Mouse (Mus musculus) lung, embryonic 16.5 days (tissue): ENCODE results near the gene Rsf1. TPM values are rescaled to one million over a fixed set of nuclear protein-coding genes. Genes with fewer than 3 reads are reported as not detected.

ENCODE experiments used
- ATAC-seq: fragments of 200-750 bp; cut with Nextera tagmentation; 2 replicates; pipeline ENCODE4 v1.8.0; 2017; ENCODE audit warnings: low read depth, mild to moderate bottlenecking, moderate library complexity
- H3K27ac ChIP-seq: fragments of 300-500 bp; sonication (generic); 2 replicates; pipeline ENCODE4 v1.5.1; 2014; ENCODE audit warnings: mild to moderate bottlenecking, control low read depth, low read length
- H3K27me3 ChIP-seq: fragments of 300-500 bp; sonication (generic); 2 replicates; pipeline ENCODE4 v1.6.1; 2014; ENCODE audit warnings: low read depth, low read length, mixed read lengths; ENCODE audit not compliant: control insufficient read depth, insufficient read depth
- H3K36me3 ChIP-seq: fragments of 300-500 bp; sonication (generic); 2 replicates; pipeline ENCODE4 v1.6.1; 2014; ENCODE audit warnings: low read length; ENCODE audit not compliant: control insufficient read depth, insufficient read depth
- H3K4me1 ChIP-seq: fragments of 300-500 bp; sonication (generic); replicated peaks from 2 replicates; pipeline ENCODE4 v1.6.1; 2014; ENCODE audit warnings: low read length, mixed read lengths; ENCODE audit not compliant: control insufficient read depth, insufficient read depth
- H3K4me2 ChIP-seq: fragments of 300-500 bp; sonication (generic); 2 replicates; pipeline ENCODE4 v1.6.1; 2014; ENCODE audit warnings: low read depth, low read length, control low read depth
- H3K4me3 ChIP-seq: fragments of 300-500 bp; sonication (generic); 2 replicates; pipeline ENCODE4 v1.5.1; 2014; ENCODE audit warnings: mild to moderate bottlenecking, low read length, control low read depth
- H3K9ac ChIP-seq: fragments of 300-500 bp; sonication (generic); 2 replicates; pipeline ENCODE4 v1.6.1; 2014; ENCODE audit warnings: low read length, control low read depth
- H3K9me3 ChIP-seq: fragments of 300-500 bp; sonication (generic); 2 replicates; pipeline ENCODE4 v1.6.1; 2016; ENCODE audit warnings: low read length; ENCODE audit not compliant: control insufficient read depth
- WGBS: fragments of 180-500 bp; shearing (Covaris S2); extraction: QIAGEN DNeasy Blood & Tissue Kit; methylation state at CpG from one replicate; pipeline ENCODE4 v1.1.7; 2014; 5-methylcytosine and 5-hydroxymethylcytosine counted together
- polyA plus RNA-seq: library from polyadenylated mRNA; unstranded; fragments of >200 nt; fragmentation: Nextera tagmentation; extraction: Ambion mirVana; gene quantifications from 2 replicates; pipeline ENCODE4 v1.2.1, GENCODE M21; 2015

Gene Rsf1
- polyA plus RNA-seq, 1 experiment from 2014 or later: 18.6 TPM

GRCm38 (mm10) chr7:97740948-97741347 is 161.3 kb downstream of the Rsf1 start:
- Histone ChIP-seq H3K9ac (no peak overlapping the region), H3K9me3 (no peaks in the 10 kb centered on the region), H3K36me3 (no peaks in the 10 kb centered on the region), H3K4me1 (peaks cover 11% of the 10 kb centered on the region), H3K4me2 (no peak overlapping the region), H3K27ac (no peak overlapping the region), H3K27me3 (no peaks in the 10 kb centered on the region), H3K4me3 (no peak overlapping the region)
- WGBS: 47% methylated on average over 10 of the region's 10 CpGs
- ATAC-seq: peak; percentile 32

- H3K9me3 ChIP-seq: no peaks in the 10 kb centered on the region
- H3K4me1 ChIP-seq: peaks cover 10% of the 10 kb centered on the region
- H3K9ac ChIP-seq: no peak overlapping the region
- H3K4me3 ChIP-seq: no peak overlapping the region
- no peak overlapping the region for H3K27ac ChIP-seq
- H3K36me3 ChIP-seq: no peaks in the 10 kb centered on the region
- WGBS: 26% methylated on average over 1 of the region's 1 CpGs
- H3K4me2 ChIP-seq: no peak overlapping the region
- no peak for ATAC-seq
- H3K27me3 ChIP-seq: no peaks in the 10 kb centered on the region
These were observed 162.1 kb downstream of the Rsf1 start for GRCm38 (mm10) chr7:97741756-97742291.

Other genes with a start within 250 kb of the Rsf1 start
- gene Usp35, start 247.9 kb upstream of the Rsf1 start, polyA plus RNA-seq: 1.2 and 1.4 TPM in 2 replicates
- gene Kctd21, start 247.6 kb upstream of the Rsf1 start, polyA plus RNA-seq: 5.5 and 5.8 TPM in 2 replicates
- gene Alg8, start 208.3 kb upstream of the Rsf1 start, polyA plus RNA-seq: 42.4 and 44.3 TPM in 2 replicates
- gene Ndufc2, start 179.9 kb upstream of the Rsf1 start, polyA plus RNA-seq: 350 and 370 TPM in 2 replicates
- gene Thrsp, start 162.2 kb upstream of the Rsf1 start, polyA plus RNA-seq: 1.2 and 1.6 TPM in 2 replicates
- gene Kctd14, start 128.6 kb upstream of the Rsf1 start, polyA plus RNA-seq: 8.9 and 9.9 TPM in 2 replicates
- 46.9 and 49.8 TPM in 2 replicates for gene Ints4, start 98.9 kb upstream of the Rsf1 start, polyA plus RNA-seq
- 52.6 and 54.6 TPM in 2 replicates for gene Aamdc, start 392 bp upstream of the Rsf1 start, polyA plus RNA-seq
- 152 and 161 TPM in 2 replicates for gene Clns1a, start 116.7 kb downstream of the Rsf1 start, polyA plus RNA-seq
- 4.8 and 8.1 TPM in 2 replicates for gene Aqp11, start 158.4 kb downstream of the Rsf1 start, polyA plus RNA-seq
- gene Pak1, start 208.7 kb downstream of the Rsf1 start, polyA plus RNA-seq: 15.1 and 15.4 TPM in 2 replicates